Mouse (Mus musculus): ENCODE data around the gene Ttc39a. TPM values are rescaled to one million over a fixed set of nuclear protein-coding genes. Genes with fewer than 3 reads are reported as not detected.

Gene Ttc39a
- polyA plus RNA-seq (2012; ENCODE audit: low replicate concordance), result 1.8 and 3.0 TPM in 2 replicates

GRCm38 (mm10) chr4:109406486-109407175 is at the start of gene Ttc39a:
Ttc39a (plus strand) TSS chr4:109406623.

GRCm38 (mm10) chr4:109484621-109485020 is 78.2 kb downstream of the Ttc39a start, which contains the start of gene Rnf11:
Rnf11 (minus strand) TSS chr4:109484728.

Other genes with a start within 250 kb of the Ttc39a start
- gene Osbpl9, start 204.4 kb upstream of the Ttc39a start, polyA plus RNA-seq (2012; ENCODE audit: low replicate concordance), result 1.2 and 3.1 TPM in 2 replicates
- not detected in 2 replicates for gene Calr4, start 172.1 kb upstream of the Ttc39a start, polyA plus RNA-seq (2012; ENCODE audit: low replicate concordance)
- 7.7 and 18.4 TPM in 2 replicates for gene Eps15, start 126.4 kb upstream of the Ttc39a start, polyA plus RNA-seq (2012; ENCODE audit: low replicate concordance)
- 22.1 and 38.2 TPM in 2 replicates for gene Rnf11, start 78.1 kb downstream of the Ttc39a start, polyA plus RNA-seq (2012; ENCODE audit: low replicate concordance)
- gene 4930522H14Rik, start 124.7 kb downstream of the Ttc39a start, polyA plus RNA-seq (2012; ENCODE audit: low replicate concordance), result not detected in 2 replicates